Mouse (Mus musculus) left cerebral cortex, postnatal 25 days (tissue): Measurements from ENCODE around the gene Mib2. TPM values are rescaled to one million over a fixed set of nuclear protein-coding genes. Genes with fewer than 3 reads are reported as not detected.
A peak's percentile ranks its signal among the peaks of the same experiment; 100 is the strongest.

Experiments used
- DNase-seq, 2 experiments: peaks; one replicate each; pipeline ENCODE4 v3.0.0; 2022; ENCODE audit warnings: low spot score in 2 of 2, mixed read lengths in 1 of 2
- intact Hi-C: fragments of 180-260 bp; cut with DNase I; formaldehyde crosslinking; loops from one replicate; pipeline ENCODE4 v1.15.1; 2025
- total RNA-seq, 2 experiments: library from RNA; stranded (reverse); gene quantifications; 2 replicates each; pipeline ENCODE4 v1.2.3; 2021

Mib2 gene
- total RNA-seq, 2 experiments from 2014 or later, result 112 to 113 TPM

GRCm38 (mm10) chr4:155635766-155636499 lies 33.1 kb downstream of the Mib2 start:
- no peak for DNase-seq
- intact Hi-C loops, result no loop called here

GRCm38 (mm10) chr4:155630267-155630666 lies 38.7 kb downstream of the Mib2 start:
- no peak for DNase-seq
- intact Hi-C loops, result no loop called here

DNA sequence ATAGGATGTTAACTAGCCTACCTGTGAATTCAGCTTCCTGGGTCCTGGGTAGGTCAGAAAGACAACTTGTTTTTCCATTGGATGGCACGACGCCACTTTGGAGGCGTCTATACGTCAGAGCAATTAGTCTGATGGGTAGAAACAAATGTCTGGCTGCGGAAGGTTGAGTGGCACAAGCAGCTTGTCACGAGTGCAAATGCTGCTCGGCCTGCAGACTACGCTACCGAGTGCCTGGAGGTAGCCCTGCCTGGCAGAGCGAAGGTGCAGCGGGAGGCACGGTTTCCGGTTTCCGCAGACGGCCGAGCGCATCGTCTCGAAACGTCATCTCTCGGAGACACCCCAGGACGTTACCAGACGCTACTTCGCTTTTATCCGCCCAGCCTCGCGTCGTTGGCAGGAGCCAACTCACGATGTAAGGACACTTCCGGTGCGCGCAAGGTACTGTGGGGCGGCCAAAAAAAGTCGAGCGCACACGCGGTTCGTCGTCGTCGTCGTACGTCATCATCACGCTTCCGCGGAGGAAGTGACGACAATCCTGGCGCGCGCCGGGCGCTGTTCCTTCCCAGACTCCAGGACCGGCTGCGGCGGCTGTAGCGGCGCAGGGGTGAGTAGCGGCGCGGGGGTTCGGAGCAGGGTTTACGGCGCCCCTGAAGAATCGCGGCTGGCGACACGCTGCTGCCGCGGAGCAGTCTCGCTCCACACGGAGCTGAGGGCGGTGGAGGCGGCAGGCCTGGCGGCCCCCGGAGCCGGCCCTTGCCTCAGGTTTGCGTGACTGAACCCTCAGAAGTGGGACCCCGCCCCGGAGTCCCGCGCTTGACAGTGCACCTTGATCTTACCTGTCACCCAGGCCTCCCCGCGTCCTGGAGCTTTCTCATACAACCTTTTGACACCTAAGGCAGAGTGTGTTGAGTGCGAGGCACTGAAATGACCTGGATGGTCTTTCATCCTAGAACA lies 44.4 kb downstream of the Mib2 start, which contains the start of gene Cdk11b:
TSS of gene Cdk11b (plus strand) at position 517 of the 954 bp plus-strand sequence.
- intact Hi-C loops, result loop anchor here (1.0 to 2.0 kb wide), 2 partner anchors 70 to 81 kb away; partner anchors contain the start of gene Fndc10

DNA sequence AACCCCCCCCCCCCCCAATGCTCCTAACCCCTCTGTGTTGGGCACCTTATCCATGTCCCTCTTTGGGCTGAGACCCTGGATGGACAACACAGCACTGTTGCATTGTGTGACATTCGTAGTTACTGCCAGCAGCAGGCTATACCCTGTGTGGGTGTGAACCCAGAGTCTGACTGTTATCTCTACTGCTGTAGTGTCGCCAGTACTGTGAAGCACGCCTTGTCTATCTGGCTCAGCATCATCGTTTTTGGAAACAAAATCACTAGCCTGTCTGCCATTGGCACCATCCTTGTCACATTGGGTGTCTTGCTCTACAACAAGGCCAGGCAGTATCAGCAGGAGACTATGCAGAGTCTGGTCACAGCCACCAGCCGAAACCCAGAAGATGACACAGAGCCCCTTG lies 50.7 kb downstream of the Mib2 start:
- intact Hi-C loops, result no loop called here

More for the DNA sequence above, 44.4 kb downstream of the Mib2 start, which contains the start of gene Cdk11b:
- peak; percentile 97 to 99 for DNase-seq

GRCm38 (mm10) chr4:155613264-155613663 lies 55.7 kb downstream of the Mib2 start:
- no peak for DNase-seq
- intact Hi-C loops, result no loop called here

More for the DNA sequence above, 50.7 kb downstream of the Mib2 start:
- no peak for DNase-seq

GRCm38 (mm10) chr4:155611860-155612259 lies 57.1 kb downstream of the Mib2 start:
- DNase-seq, result no peak
- intact Hi-C loops, result no loop called here

GRCm38 (mm10) chr4:155606825-155607224 lies 62.2 kb downstream of the Mib2 start:
- no peak for DNase-seq
- intact Hi-C loops, result no loop called here

- intact Hi-C loops, result no loop called here
- no peak for DNase-seq
These were observed 63.9 kb downstream of the Mib2 start for GRCm38 (mm10) chr4:155605132-155605531.

Other genes with a start within 250 kb of the Mib2 start
- 1 to 10 TPM; 1.5 TPM for gene Tmem52, start 200.1 kb downstream of the Mib2 start, total RNA-seq
- gene Gnb1, start 177.8 kb downstream of the Mib2 start, total RNA-seq, result 100 to 1,000 TPM; 918 to 924 TPM
- 10 to 100 TPM; 58.8 to 61.7 TPM for gene Nadk, start 106.8 kb downstream of the Mib2 start, total RNA-seq
- gene Slc35e2, start 67.8 kb downstream of the Mib2 start, total RNA-seq, result 10 to 100 TPM; 49.9 to 51.5 TPM
- gene Cdk11b, start 44.3 kb downstream of the Mib2 start, total RNA-seq, result 10 to 100 TPM; 45.9 to 53.1 TPM
- gene Gm10563, start 23.8 kb downstream of the Mib2 start, total RNA-seq, result not detected
- 1 to 10 TPM; 2.5 to 2.9 TPM for gene Mmp23, start 15.8 kb downstream of the Mib2 start, total RNA-seq
- 10 to 100 TPM; 26.5 to 29.2 TPM for gene Fndc10, start 25.1 kb upstream of the Mib2 start, total RNA-seq
- gene Ssu72, start 35.6 kb upstream of the Mib2 start, total RNA-seq, result 10 to 100 TPM; 93.3 to 98.2 TPM
- gene Tmem240, start 65.6 kb upstream of the Mib2 start, total RNA-seq, result 10 to 100 TPM; 58.0 to 61.9 TPM
- gene Atad3a, start 91.9 kb upstream of the Mib2 start, total RNA-seq, result 10 to 100 TPM; 44.0 to 52.3 TPM
- gene Vwa1, start 105.5 kb upstream of the Mib2 start, total RNA-seq, result 10 to 100 TPM; 14.0 to 16.6 TPM
- 10 to 100 TPM; 16.8 to 20.7 TPM for gene Tmem88b, start 116.7 kb upstream of the Mib2 start, total RNA-seq
- not detected for gene Ankrd65, start 121.2 kb upstream of the Mib2 start, total RNA-seq
- 10 to 100 TPM; 93.9 to 97.9 TPM for gene Mrpl20, start 133.7 kb upstream of the Mib2 start, total RNA-seq
- 10 to 100 TPM; 65.7 to 78.1 TPM for gene Ccnl2, start 143.3 kb upstream of the Mib2 start, total RNA-seq
- gene Aurkaip1, start 162.1 kb upstream of the Mib2 start, total RNA-seq, result 100 to 1,000 TPM in 1 of 2 experiments, 10 to 100 TPM in 1; 99.6 to 104 TPM
- gene Mxra8, start 170.5 kb upstream of the Mib2 start, total RNA-seq, result 1 to 10 TPM; 7.0 to 8.4 TPM
- gene Dvl1, start 178.2 kb upstream of the Mib2 start, total RNA-seq, result 10 to 100 TPM; 87.9 to 88.0 TPM
- under 1 TPM; 0.27 to 0.32 TPM for gene Tas1r3, start 194.2 kb upstream of the Mib2 start, total RNA-seq
- gene Cptp, start 200.2 kb upstream of the Mib2 start, total RNA-seq, result 10 to 100 TPM; 25.5 to 31.8 TPM
- gene Ints11, start 200.3 kb upstream of the Mib2 start, total RNA-seq, result 10 to 100 TPM; 38.1 to 38.5 TPM
- 10 to 100 TPM; 60.5 to 65.5 TPM for gene Pusl1, start 222.6 kb upstream of the Mib2 start, total RNA-seq
- 100 to 1,000 TPM; 133 to 136 TPM for gene Acap3, start 222.6 kb upstream of the Mib2 start, total RNA-seq